Mouse (Mus musculus): ENCODE measurements around the gene Dgki. TPM values are rescaled to one million over a fixed set of nuclear protein-coding genes. Genes with fewer than 3 reads are reported as not detected.

The Dgki gene
- total RNA-seq, 2 experiments from 2014 or later: 90.5 to 91.1 TPM

GRCm38 (mm10) chr6:36832207-36832606 lies 467.8 kb downstream of the Dgki start:
- TF ChIP-seq CTCF (IDR thresholded peaks at IDR 0.05): no peak
- H3K4me3 ChIP-seq: no peak overlapping the region
- no peak for DNase-seq (ENCODE audit: extremely low spot score in 1 of 2, low spot score in 2 of 2)
- H3K27ac ChIP-seq: no peak overlapping the region
- intact Hi-C loops (cut with DNase I): no loop called here

- DNase-seq (ENCODE audit: extremely low spot score in 1 of 2, low spot score in 2 of 2): no peak
- no peak for TF ChIP-seq CTCF (IDR thresholded peaks at IDR 0.05)
- intact Hi-C loops (cut with DNase I): no loop called here
- Histone ChIP-seq H3K27ac (no peak overlapping the region), H3K4me3 (no peak overlapping the region)
Observed at GRCm38 (mm10) chr6:36830371-36830925, 469.5 kb downstream of the Dgki start.

- no peak for DNase-seq (ENCODE audit: extremely low spot score in 1 of 2, low spot score in 2 of 2)
- TF ChIP-seq CTCF (IDR thresholded peaks at IDR 0.05): no peak
- intact Hi-C loops (cut with DNase I): loop anchor here (10.0 kb wide), 2 partner anchors 215 kb away; no protein-coding TSS in a partner anchor
- Histone ChIP-seq H3K27ac (peak overlapping the region; percentile 28; the same call in 1 of the 2 replicates), H3K4me3 (no peak overlapping the region)
Observed at GRCm38 (mm10) chr6:36819784-36820050, 480.3 kb downstream of the Dgki start.

DNA sequence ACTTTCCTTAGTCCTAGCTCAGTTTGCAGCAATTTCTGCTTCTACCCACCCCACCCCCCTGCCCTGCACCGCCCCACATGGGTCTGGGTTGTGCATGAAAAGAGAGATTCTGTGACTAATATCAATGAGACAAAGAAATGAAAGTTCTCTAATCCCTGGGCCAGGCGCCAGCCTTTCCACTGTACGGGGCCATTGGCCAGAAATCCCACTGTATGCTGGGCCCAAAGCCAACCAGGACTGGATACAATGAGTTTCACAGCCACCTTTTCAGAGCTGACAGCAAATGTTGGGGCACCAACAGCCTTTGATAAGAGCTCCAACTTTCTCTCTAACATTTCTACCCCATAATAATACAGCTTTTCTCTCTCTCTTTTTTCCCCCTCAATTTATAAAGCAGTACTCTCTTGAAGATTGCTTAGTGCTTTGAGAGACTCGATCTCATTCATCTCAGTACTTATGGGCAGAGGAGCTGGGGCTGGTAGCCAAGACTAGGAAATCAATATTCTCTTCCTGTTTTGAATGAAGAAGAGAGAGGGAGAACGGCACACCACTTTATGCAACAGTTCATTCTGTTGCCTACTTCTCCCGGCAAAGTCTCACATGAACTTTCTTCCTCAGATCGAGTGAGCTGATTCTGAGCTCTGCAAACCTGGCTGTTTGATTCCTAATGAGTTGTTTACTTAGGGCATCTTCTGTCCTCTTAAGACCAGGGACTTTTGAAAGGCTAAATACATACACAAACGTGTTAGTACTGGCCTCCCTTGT lies 480.8 kb downstream of the Dgki start:
- Histone ChIP-seq H3K4me3 (no peak overlapping the region), H3K27ac (peak overlapping the region; percentile 34)
- intact Hi-C loops (cut with DNase I): loop anchor here (10.0 kb wide), 2 partner anchors 214 to 216 kb away; no protein-coding TSS in a partner anchor
- no peak for TF ChIP-seq CTCF (IDR thresholded peaks at IDR 0.05)
- DNase-seq (ENCODE audit: extremely low spot score in 1 of 2, low spot score in 2 of 2): peak in 1 of 2 experiments; percentile 55

- no peak for TF ChIP-seq CTCF (IDR thresholded peaks at IDR 0.05)
- peak overlapping the region; percentile 34 for H3K27ac ChIP-seq
- DNase-seq (ENCODE audit: extremely low spot score in 1 of 2, low spot score in 2 of 2): no peak
- no peak overlapping the region for H3K4me3 ChIP-seq
- intact Hi-C loops (cut with DNase I): loop anchor here (10.0 kb wide), 2 partner anchors 214 to 216 kb away; no protein-coding TSS in a partner anchor
Observed at GRCm38 (mm10) chr6:36818281-36819018, 481.5 kb downstream of the Dgki start.

- DNase-seq (ENCODE audit: extremely low spot score in 1 of 2, low spot score in 2 of 2): no peak
- Histone ChIP-seq H3K4me3 (no peak overlapping the region), H3K27ac (peak overlapping the region; percentile 22)
- intact Hi-C loops (cut with DNase I): loop anchor here (2.0 to 10.0 kb wide), 3 partner anchors 26 to 218 kb away; no protein-coding TSS in a partner anchor
- no peak for TF ChIP-seq CTCF (IDR thresholded peaks at IDR 0.05)
Observed at GRCm38 (mm10) chr6:36816666-36817065, 483.3 kb downstream of the Dgki start.

DNA sequence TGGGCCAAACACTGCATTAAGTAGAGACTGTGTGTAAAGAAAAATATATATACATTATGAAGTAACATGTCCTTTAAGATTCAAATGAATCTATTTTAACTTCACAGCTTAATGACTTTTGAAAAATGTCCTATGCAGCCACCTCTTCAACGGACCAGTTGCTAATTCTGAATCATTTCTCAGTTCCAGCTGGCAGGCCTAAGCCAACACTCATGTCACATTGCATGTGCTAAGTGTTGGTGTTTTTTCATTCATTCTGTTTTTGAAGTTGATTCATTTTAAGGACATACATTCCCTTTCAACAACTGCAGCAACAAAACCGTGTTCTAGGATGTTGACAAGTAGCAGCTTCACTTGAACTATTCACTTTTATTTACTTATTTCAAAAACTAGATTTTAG lies 484.0 kb downstream of the Dgki start:
- Histone ChIP-seq H3K4me3 (no peak overlapping the region), H3K27ac (no peak overlapping the region; the same call in none of the 2 replicates)
- TF ChIP-seq CTCF (IDR thresholded peaks at IDR 0.05): no peak
- DNase-seq (ENCODE audit: extremely low spot score in 1 of 2, low spot score in 2 of 2): no peak
- intact Hi-C loops (cut with DNase I): loop anchor here (2.0 to 10.0 kb wide), 3 partner anchors 27 to 219 kb away; no protein-coding TSS in a partner anchor

GRCm38 (mm10) chr6:36812666-36813515 lies 487.1 kb downstream of the Dgki start:
- TF ChIP-seq CTCF (IDR thresholded peaks at IDR 0.05): peak; percentile 20
- no peak for DNase-seq (ENCODE audit: extremely low spot score in 1 of 2, low spot score in 2 of 2)
- no peak overlapping the region for H3K27ac ChIP-seq
- intact Hi-C loops (cut with DNase I): loop anchor here (5.0 to 10.0 kb wide), 3 partner anchors 89 to 222 kb away; no protein-coding TSS in a partner anchor
- H3K4me3 ChIP-seq: no peak overlapping the region

- Histone ChIP-seq H3K27ac (peak overlapping the region; percentile 96), H3K4me3 (peak overlapping the region; percentile 86)
- intact Hi-C loops (cut with DNase I): loop anchor here (2.0 to 10.0 kb wide), 4 partner anchors 34 to 224 kb away; no protein-coding TSS in a partner anchor
- no peak for TF ChIP-seq CTCF (IDR thresholded peaks at IDR 0.05)
- no peak for DNase-seq (ENCODE audit: extremely low spot score in 1 of 2, low spot score in 2 of 2)
Observed at GRCm38 (mm10) chr6:36810448-36810847, 489.5 kb downstream of the Dgki start.

- intact Hi-C loops (cut with DNase I): loop anchor here (2.0 to 10.0 kb wide), 7 partner anchors 33 to 225 kb away; no protein-coding TSS in a partner anchor
- Histone ChIP-seq H3K27ac (peak within 1 kb of the TSS; percentile 96), H3K4me3 (peak within 1 kb of the TSS; percentile 86)
- peak; percentile 68 to 74 for DNase-seq (ENCODE audit: extremely low spot score in 1 of 2, low spot score in 2 of 2)
- TF ChIP-seq CTCF (IDR thresholded peaks at IDR 0.05): no peak; the same call in 1 of the 2 replicates
Observed at GRCm38 (mm10) chr6:36809747-36810285, 490.2 kb downstream of the Dgki start, which contains the start of gene Ptn. Ptn (minus strand) TSS chr6:36810220.

Data from left cerebral cortex, adult 2 months (tissue).